Mouse (Mus musculus) bone marrow, adult 2 months (tissue): Measurements from ENCODE around the gene Sypl. TPM values are rescaled to one million over a fixed set of nuclear protein-coding genes. Genes with fewer than 3 reads are reported as not detected.
A peak's percentile ranks its signal among the peaks of the same experiment; 100 is the strongest.

Source experiments
- H3K27ac ChIP-seq: fragments of 200-500 bp; 2 replicates; pipeline ENCODE4 v1.5.1; 2012; ENCODE audit warnings: low read depth, mild to moderate bottlenecking, control low read depth, inconsistent platforms, low read length; ENCODE audit not compliant: control insufficient read depth, poor library complexity, insufficient read depth
- H3K4me1 ChIP-seq: fragments of 200-500 bp; 2 replicates; pipeline ENCODE4 v1.6.1; 2011; ENCODE audit warnings: low read length; ENCODE audit not compliant: control insufficient read depth, insufficient read depth
- H3K4me3 ChIP-seq: fragments of 200-500 bp; replicated peaks from 2 replicates; pipeline ENCODE3; 2011; ENCODE audit warnings: mild to moderate bottlenecking, low read depth, low read length, control low read depth; ENCODE audit not compliant: control insufficient read depth
- CTCF ChIP-seq: fragments of 200-500 bp; IDR thresholded peaks from 2 replicates; pipeline ENCODE4 v1.5.1; 2011; ENCODE audit warnings: low read length, control low read depth; ENCODE audit not compliant: control insufficient read depth, insufficient read depth
- POLR2A ChIP-seq: fragments of 200-500 bp; IDR thresholded peaks from 2 replicates; pipeline ENCODE4 v1.6.1; 2011; ENCODE audit warnings: low read depth, mild to moderate bottlenecking, control low read depth, low read length, borderline replicate concordance; ENCODE audit not compliant: control insufficient read depth
- WGBS: fragments of 180-500 bp; shearing (Covaris S2); methylation state at CpG from one replicate; pipeline ENCODE4 v1.1.7; 2018; 5-methylcytosine and 5-hydroxymethylcytosine counted together
- polyA plus RNA-seq: library from polyadenylated mRNA; stranded (reverse); fragments of >200 nt; gene quantifications from 2 replicates; pipeline ENCODE4 v1.2.4, GENCODE M21; 2011; ENCODE audit warnings: low replicate concordance; ENCODE audit not compliant: missing spikeins, insufficient read depth, insufficient read length

Sypl gene
- polyA plus RNA-seq, 1 experiment, result 25.4 TPM

- no peak for TF ChIP-seq POLR2A
- no peak for TF ChIP-seq CTCF
- Histone ChIP-seq H3K4me1 (no peaks in the 10 kb centered on the region), H3K27ac (no peak overlapping the region), H3K4me3 (no peak overlapping the region)
- whole genome bisulfite sequencing, result 77% methylated on average over 11 of the region's 11 CpGs
Measured at GRCm38 (mm10) chr12:32929831-32930513, 23.7 kb upstream of the Sypl start.

DNA sequence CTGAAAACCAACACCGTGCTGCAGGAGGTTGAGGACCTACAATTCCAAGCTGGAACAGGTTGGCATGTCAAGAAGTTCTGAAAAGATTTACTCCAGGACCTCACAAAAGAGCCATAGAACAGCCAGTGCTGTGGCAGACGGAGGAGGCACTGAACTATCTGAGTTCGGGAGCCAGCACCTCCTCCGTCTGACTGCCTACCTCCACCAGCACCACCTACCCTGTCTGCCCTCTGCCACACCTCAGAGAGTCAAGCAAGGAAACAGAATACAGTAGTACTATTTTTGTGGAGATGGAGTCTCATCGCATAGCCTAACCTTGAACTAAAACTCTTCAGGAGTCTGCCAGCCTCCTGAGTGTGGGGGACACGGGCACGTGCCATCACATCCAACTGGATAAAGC is 23.1 kb upstream of the Sypl start:
- WGBS, result 93% methylated on average over 7 of the region's 7 CpGs
- H3K27ac ChIP-seq, result no peak overlapping the region
- H3K4me1 ChIP-seq, result no peaks in the 10 kb centered on the region
- TF ChIP-seq POLR2A (no peak), CTCF (no peak)
- no peak overlapping the region for H3K4me3 ChIP-seq

DNA sequence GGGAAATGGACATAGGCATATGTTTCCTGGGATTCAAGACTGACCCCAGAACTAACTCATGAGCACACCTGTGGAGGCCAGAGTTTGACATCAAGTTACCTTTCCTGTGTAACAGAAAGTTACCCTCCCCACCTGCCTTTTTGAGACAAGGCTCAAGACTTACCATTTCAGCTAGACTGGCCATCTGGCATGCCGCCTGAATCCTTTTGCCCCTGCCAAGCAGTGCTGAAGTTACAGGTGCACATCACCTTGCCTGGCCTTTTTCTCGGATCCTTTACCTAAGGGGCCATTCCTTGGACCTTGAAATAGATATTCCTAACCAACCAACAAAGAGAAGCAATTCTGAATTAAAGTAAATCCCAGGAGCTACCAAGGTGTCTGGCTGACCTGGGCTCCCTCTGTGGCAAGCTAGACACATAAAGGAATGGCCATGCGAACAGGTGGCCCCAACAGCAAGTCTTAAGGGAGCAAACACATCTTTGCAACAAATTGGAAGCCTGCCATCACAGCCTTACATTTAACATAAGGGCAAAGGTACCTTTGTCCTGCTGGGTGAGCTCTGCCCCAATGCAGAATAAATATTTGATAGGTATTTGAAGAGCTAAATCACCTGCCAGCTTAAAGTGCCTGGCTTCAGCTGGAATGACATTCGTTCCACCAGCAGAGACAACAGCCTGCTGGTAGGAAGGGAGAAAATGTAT is 17.3 kb upstream of the Sypl start:
- Histone ChIP-seq H3K27ac (no peak overlapping the region), H3K4me3 (no peak overlapping the region), H3K4me1 (no peaks in the 10 kb centered on the region)
- TF ChIP-seq POLR2A (no peak), CTCF (no peak)
- WGBS, result 79% methylated on average over 4 of the region's 4 CpGs

DNA sequence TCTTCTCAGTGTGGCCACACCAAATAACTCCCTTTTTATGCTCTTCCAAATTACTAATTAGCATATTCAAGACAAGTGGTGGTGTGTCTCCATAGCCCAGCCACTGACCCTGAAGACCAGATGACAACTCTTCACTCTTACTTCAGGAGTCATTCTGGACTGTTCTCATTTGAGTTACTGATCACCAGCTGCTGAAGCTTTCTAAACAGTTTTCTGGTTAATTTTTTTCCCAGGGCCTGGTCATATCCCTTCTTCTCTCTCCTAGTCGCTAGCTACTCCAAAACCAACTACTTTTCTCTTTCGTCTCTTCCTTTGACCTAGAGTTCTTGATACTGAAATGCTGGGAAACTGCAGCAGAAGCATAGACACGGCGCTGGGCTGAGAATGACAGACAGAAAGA is 12.6 kb upstream of the Sypl start:
- TF ChIP-seq CTCF, result no peak
- TF ChIP-seq POLR2A, result no peak
- no peak overlapping the region for H3K27ac ChIP-seq
- no peak overlapping the region for H3K4me3 ChIP-seq
- no peaks in the 10 kb centered on the region; the same call in 1 of the 2 replicates for H3K4me1 ChIP-seq
- 89% methylated on average over 4 of the region's 4 CpGs for WGBS

GRCm38 (mm10) chr12:32943347-32943746 is 10.3 kb upstream of the Sypl start:
- 28% methylated on average over 4 of the region's 4 CpGs for WGBS
- H3K4me3 ChIP-seq, result no peak overlapping the region
- no peak for TF ChIP-seq CTCF
- TF ChIP-seq POLR2A, result no peak
- no peaks in the 10 kb centered on the region; the same call in 1 of the 2 replicates for H3K4me1 ChIP-seq
- H3K27ac ChIP-seq, result no peak overlapping the region

- Histone ChIP-seq H3K4me3 (no peak overlapping the region), H3K27ac (no peak overlapping the region), H3K4me1 (no peaks in the 10 kb centered on the region; the same call in 1 of the 2 replicates)
- TF ChIP-seq POLR2A (no peak), CTCF (no peak)
- 39% methylated on average over 3 of the region's 3 CpGs for WGBS
Measured at GRCm38 (mm10) chr12:32943951-32944350, 9.7 kb upstream of the Sypl start.

- TF ChIP-seq POLR2A (no peak), CTCF (no peak)
- WGBS, result 66% methylated on average over 8 of the region's 8 CpGs
- Histone ChIP-seq H3K4me3 (no peak overlapping the region), H3K4me1 (no peaks in the 10 kb centered on the region; the same call in 1 of the 2 replicates), H3K27ac (no peak overlapping the region)
Measured at GRCm38 (mm10) chr12:32944884-32945454, 8.7 kb upstream of the Sypl start.

GRCm38 (mm10) chr12:32946376-32946775 is 7.3 kb upstream of the Sypl start:
- no peak for TF ChIP-seq CTCF
- TF ChIP-seq POLR2A, result no peak
- H3K4me1 ChIP-seq, result no peaks in the 10 kb centered on the region; the same call in 1 of the 2 replicates
- H3K27ac ChIP-seq, result no peak overlapping the region
- WGBS, result 47% methylated on average over 4 of the region's 4 CpGs
- H3K4me3 ChIP-seq, result no peak overlapping the region

DNA sequence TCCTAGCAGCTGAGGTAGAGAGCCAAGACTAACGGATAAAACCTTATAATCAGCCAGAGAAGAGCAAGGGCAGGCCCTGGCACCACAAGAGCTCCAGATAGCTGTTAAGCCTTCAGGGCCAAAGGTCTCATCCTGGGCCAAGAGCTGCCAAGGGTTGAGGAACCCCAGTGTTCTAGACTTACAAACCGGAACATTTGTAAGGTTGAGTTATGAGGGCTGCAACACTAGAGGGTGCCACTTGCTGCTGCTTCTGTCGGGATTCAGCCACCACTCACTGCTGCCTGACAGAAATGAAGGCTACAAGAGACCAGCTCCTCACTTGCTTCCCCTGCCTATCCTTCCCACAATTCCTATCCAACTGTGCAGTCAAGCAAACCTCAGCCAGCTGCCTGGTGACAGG is 1.3 kb upstream of the Sypl start:
- TF ChIP-seq POLR2A (no peak), CTCF (peak; percentile 84)
- Histone ChIP-seq H3K4me1 (peaks cover 2% of the 10 kb centered on the region; the same call in 1 of the 2 replicates), H3K4me3 (no peak overlapping the region), H3K27ac (peak overlapping the region; percentile 78)
- WGBS, result 7% methylated on average over 3 of the region's 3 CpGs
